Mouse (Mus musculus): ENCODE results near the gene Gramd4.

GRCm38 (mm10) chr15:86064191-86064849 is 6.8 kb downstream of the Gramd4 start:
- no peak for TF ChIP-seq CTCF (IDR thresholded peaks at IDR 0.05; ENCODE audit: control insufficient read depth, insufficient read depth, low read length)
- TF ChIP-seq POLR2A (IDR thresholded peaks at IDR 0.05; ENCODE audit: borderline replicate concordance, control insufficient read depth, low read depth, low read length) = no peak
